Mouse (Mus musculus) MN1 (cell line): ENCODE measurements around the gene Slc16a10.
A peak's percentile ranks its signal among the peaks of the same experiment; 100 is the strongest.

Experiments
- DNase-seq: peaks from one replicate; pipeline ENCODE4 v3.0.0-alpha.2; 2016; ENCODE audit warnings: low spot score

Slc16a10 gene

GRCm38 (mm10) chr10:40067529-40067928 is 74.5 kb downstream of the Slc16a10 start:
- DNase-seq, result no peak

DNA sequence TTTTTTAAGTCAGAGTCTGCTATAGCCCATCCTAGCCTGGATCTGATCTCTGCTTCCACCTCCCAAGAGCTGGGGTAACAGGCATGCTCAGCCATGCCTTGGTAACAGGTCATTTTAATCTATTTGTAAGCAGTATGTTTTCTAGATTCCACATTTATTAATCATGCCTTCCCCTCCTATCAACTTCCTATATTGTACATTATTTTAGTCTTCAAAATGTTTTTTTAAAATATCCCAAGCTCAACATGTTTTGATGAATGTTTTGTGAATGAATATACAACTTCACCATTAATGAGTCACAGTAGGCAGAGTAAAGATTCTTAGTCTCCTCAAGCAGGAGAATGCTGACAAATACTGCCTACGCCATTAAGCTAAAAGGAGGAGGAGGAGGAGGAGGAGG is 75.0 kb downstream of the Slc16a10 start:
- DNase-seq, result no peak

GRCm38 (mm10) chr10:40065357-40065756 is 76.7 kb downstream of the Slc16a10 start:
- no peak for DNase-seq

- no peak for DNase-seq
These were observed 78.7 kb downstream of the Slc16a10 start for GRCm38 (mm10) chr10:40063291-40063890.

DNA sequence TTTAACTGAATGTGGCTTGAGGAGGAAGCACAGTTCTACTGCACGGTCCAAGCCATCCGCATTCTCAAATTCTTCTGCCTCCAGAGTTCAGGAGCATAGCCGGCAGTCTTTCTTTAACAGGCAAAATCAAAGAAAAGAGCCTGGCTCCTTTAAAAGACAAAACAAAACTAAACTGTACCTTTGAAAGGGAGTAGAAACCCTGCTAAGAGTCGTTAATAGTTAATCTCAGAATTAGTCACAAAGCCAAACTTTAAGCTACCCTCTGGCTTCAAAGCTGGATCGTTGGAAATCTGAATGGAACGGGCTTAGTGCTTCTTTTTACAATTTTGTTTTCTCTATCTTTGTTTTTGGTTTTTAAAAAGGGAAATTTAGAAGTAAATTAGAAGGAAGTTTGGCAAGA is 79.2 kb downstream of the Slc16a10 start:
- no peak for DNase-seq

- DNase-seq, result no peak
These were observed 80.1 kb downstream of the Slc16a10 start for GRCm38 (mm10) chr10:40061926-40062325.

DNA sequence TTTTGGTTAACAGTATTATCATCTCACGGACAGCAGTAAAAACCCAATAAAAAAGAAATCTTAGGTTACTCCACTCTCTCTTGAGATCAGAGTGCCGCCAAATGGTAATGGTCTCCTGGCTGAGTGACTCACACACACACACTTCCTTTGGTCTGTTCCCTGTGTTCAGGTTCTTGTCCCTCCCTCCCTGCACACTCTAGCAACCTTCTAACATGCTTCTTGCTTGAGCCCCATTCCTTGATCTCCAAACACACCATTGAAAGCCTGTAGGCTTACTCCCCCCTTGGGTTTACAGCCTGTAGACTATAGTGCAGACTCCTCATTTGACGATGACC is 83.3 kb downstream of the Slc16a10 start:
- no peak for DNase-seq

DNA sequence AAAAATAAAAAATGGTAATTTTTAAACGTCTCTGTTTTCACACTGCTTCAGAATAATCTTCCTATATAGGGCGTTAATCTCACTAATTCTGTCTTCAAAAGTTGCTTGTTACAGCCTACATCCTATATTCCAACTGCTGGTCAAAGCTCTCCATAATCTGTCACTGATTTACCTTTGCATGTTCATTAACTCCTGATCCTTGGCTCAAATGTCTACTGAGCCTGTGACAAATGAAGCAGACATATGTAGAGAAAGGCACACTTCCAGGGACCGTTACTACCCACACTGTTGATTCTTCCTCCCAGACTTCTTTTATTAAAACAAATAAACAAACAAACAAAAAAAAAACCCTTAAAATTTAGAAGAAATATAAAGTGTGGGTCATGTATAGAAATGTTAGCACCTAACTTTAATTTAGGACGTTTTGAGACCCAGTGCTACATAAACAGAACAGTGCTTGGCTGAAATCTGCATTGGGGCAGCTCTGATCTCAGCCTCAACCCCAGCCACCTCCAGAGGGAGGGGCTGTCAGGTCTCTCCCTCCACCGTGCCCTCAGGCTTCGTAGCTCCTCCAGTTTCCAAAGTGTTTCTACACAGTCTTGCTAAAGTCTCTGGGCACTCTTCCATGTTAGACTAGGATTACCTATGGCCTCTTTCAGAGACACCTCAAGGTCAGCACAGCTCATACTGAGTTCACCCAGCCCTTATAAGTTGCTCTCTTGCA is 83.8 kb downstream of the Slc16a10 start:
- no peak for DNase-seq

- no peak for DNase-seq
These were observed 84.4 kb downstream of the Slc16a10 start for GRCm38 (mm10) chr10:40057615-40058014.

- DNase-seq, result no peak
These were observed 87.6 kb downstream of the Slc16a10 start for GRCm38 (mm10) chr10:40054455-40054854.

GRCm38 (mm10) chr10:40053896-40054295 is 88.2 kb downstream of the Slc16a10 start:
- DNase-seq, result no peak

- peak; percentile 49 for DNase-seq
These were observed 88.7 kb downstream of the Slc16a10 start for GRCm38 (mm10) chr10:40053257-40053895.

DNA sequence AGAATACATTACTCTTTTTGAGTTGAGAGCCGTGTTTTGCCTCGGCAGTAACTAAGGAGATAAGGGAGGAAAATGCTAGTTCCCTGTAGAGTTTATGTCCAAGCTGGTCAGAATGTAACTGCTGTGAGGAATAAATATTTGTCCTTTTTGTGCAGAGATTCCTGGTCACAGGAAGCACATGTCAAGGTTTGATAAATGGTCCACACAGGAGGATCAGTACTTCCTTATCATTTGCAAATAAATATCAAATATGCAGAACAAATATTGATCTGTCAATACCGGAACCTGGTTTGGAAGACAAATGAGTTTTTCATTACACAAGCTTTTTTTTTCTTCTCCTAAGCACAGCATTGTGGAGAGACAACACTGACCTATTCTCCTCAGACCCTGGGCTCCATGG is 90.1 kb downstream of the Slc16a10 start:
- no peak for DNase-seq

GRCm38 (mm10) chr10:40050763-40051162 is 91.3 kb downstream of the Slc16a10 start:
- DNase-seq, result no peak

GRCm38 (mm10) chr10:40041339-40041738 is 100.7 kb downstream of the Slc16a10 start:
- peak; percentile 25 for DNase-seq

GRCm38 (mm10) chr10:40036686-40037560 is 105.1 kb downstream of the Slc16a10 start:
- no peak for DNase-seq

GRCm38 (mm10) chr10:40034956-40035355 is 107.1 kb downstream of the Slc16a10 start:
- DNase-seq, result no peak

DNA sequence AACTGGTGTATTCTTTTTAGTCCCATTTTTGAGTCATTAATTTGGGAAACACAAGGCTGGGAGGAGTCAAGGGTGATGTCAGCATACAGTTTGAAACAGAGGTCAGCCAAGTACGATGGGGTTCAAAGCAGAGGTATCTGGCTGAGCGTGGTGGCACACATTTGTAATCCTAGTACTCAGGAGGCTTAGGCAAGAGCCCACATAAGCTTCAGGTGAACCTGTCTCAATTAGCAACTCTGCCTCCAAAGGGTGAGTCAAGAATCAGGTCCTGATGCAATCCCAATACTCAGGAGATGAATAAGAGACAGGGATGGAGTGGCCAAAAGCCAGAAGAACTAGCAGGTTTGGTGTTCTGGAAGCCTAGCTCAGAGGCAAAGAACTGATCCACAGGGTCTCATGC is 109.2 kb downstream of the Slc16a10 start:
- DNase-seq, result no peak

- no peak for DNase-seq
These were observed 111.3 kb downstream of the Slc16a10 start for GRCm38 (mm10) chr10:40030716-40031115.

DNA sequence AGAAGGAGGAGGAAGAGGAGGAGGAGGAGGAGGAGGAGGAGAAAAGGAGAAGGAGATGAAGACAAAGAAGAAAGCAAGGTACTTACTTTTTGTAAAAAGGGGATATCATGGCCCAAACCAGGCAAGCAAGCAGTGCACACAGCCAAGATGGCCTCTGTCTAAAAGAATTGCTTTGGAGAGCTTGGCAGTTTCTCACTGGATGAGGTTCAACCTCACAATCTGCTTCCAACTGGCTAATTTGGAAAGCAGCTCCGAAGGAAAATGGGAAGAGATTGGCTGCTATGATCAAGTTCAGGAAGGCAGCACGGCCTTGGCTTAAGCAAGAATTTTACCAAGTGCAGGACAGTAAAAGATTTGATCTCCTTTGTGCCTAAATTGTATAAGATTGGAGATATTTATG is 112.4 kb downstream of the Slc16a10 start:
- DNase-seq, result no peak

DNA sequence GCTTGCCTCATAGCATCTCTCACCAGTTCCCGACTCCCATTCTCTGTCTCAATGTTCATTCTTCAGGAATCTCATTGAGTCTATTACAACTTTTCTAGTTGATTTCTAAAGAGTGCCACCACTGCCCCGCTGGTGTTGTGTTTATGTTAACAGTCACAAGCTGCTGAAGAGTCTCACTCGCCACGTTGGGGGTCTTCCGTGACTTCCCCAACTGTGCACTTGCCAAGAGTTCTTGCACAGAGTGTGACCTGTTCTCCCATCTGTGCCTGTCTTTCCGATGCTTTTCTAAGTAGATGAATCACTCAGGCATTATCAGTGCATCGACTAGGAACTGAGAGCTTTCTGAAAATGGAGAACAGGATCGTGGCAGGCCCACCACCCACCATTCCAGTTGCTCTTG is 114.0 kb downstream of the Slc16a10 start:
- no peak for DNase-seq

GRCm38 (mm10) chr10:40026546-40026945 is 115.5 kb downstream of the Slc16a10 start:
- no peak for DNase-seq

DNA sequence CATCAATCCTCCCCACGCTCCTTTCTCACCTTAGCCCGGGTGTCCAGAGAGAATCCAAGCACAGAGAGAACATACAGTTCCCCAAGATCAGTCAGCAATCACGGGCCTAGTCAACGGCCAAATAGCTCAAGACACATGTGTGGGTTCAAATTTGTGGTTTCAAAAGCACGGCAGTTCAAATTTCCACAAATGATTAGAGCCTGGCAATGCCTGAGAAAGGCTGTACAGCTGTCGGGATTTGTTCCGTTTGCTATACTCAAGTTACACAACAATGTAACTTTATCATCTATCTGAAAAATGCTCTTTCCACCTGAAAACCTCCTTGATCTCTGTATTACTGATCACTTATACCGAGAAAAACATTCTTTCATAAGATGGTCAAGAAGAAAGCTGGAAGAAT is 116.5 kb downstream of the Slc16a10 start:
- DNase-seq, result no peak
